Mouse (Mus musculus) testis, postnatal 14 days (tissue): ENCODE results near the gene Kcnj9.

Source experiments
- DNase-seq: peaks from one replicate; pipeline ENCODE4 v3.0.0; 2021; ENCODE audit warnings: low spot score

The Kcnj9 gene

DNA sequence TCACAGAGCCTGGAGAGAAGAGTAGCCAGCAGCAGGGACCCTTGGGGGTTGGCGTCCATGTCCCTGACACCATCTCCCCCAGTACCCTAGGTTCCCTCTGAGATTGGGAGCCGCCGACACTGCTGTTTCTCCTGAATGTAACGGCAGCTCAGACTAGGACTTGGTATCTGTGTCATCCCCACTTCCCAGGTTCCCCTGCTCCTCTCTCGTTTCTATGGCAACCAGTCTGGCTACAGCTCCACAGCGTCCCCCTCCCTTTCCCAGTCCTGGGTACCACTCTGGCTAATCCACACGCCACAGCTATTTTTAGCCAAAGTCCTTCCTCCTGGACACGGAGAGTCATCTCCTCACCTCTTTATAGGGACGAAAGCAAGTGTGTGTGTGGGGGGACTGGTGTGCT, at the start of gene Kcnj9:
Gene Kcnj9 (minus strand): TSS at position 188 of the 400 bp plus-strand sequence.
- DNase-seq: no peak

DNA sequence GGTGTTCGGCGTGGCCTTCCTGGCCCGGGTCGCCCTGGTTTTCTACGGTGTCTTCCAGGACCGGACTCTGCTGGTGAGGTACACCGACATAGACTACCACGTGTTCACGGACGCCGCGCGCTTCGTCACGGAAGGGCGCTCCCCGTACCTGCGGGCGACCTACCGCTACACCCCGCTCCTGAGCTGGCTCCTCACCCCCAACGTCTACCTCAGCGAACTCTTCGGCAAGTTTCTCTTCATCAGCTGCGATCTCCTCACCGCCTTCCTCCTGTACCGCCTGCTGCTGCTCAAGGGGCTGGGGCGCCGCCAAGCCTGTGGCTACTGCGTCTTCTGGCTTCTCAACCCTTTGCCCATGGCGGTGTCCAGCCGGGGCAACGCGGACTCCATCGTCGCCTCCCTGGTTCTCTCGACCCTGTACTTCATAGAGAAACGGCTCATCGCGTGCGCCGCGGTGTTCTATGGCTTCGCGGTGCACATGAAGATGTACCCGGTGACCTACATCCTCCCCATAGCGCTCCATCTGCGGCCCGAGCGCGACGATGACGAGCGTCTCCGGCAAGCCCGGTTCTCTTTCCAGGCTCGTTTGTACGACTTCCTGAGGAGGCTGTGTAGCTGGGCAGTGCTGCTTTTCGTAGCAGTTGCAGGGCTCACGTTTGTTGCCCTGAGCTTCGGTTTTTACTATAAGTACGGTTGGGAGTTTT, 47.8 kb upstream of the Kcnj9 start:
- no peak for DNase-seq

- peak; percentile 98 for DNase-seq
Measured at GRCm38 (mm10) chr1:172376198-172376667, 47.1 kb upstream of the Kcnj9 start, which contains the start of gene Pigm. Gene Pigm, plus strand, starts transcription at chr1:172376546.

DNA sequence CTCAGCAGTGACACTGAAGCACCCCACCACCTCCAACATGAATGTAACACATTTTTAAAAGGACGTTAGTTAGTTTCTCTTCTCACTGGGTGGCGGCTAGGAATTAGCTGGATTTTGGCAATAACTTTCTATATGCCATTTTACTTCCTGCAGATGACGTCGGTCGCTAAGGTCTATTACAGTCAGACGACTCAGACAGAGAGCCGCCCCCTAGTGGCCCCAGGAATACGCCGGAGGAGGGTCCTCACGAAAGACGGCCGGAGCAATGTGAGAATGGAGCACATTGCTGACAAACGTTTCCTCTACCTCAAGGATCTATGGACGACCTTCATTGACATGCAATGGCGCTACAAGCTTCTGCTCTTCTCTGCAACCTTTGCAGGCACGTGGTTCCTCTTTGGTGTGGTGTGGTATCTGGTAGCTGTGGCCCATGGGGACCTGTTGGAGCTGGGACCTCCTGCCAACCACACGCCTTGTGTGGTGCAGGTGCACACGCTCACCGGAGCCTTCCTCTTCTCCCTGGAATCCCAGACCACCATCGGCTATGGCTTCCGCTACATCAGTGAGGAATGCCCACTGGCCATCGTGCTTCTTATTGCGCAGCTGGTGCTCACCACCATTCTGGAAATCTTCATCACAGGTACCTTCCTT, 39.8 kb upstream of the Kcnj9 start:
- DNase-seq: no peak

GRCm38 (mm10) chr1:172364684-172365083, 35.6 kb upstream of the Kcnj9 start:
- peak; percentile 70 for DNase-seq

DNA sequence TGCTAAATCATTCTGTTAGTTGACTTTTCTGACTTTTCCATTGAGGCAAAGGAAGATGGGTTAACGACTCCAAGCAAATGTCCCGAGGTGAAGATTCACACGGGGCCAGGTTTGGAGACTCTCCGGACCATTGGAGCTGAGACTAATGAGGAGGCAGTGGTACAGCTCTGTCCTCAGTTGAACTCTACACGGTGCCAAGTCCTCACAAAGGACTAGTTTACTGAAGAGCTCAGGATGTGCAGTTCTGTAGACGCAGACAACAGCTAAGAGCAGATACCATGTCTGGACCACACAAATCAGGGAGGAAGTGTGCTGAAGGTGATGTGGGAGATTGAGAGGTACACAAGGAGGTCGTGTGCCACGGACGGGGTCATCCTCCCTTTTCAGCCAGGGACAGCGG, 29.2 kb upstream of the Kcnj9 start:
- DNase-seq: peak; percentile 52

- no peak for DNase-seq
Measured at GRCm38 (mm10) chr1:172357550-172357949, 28.4 kb upstream of the Kcnj9 start.

DNA sequence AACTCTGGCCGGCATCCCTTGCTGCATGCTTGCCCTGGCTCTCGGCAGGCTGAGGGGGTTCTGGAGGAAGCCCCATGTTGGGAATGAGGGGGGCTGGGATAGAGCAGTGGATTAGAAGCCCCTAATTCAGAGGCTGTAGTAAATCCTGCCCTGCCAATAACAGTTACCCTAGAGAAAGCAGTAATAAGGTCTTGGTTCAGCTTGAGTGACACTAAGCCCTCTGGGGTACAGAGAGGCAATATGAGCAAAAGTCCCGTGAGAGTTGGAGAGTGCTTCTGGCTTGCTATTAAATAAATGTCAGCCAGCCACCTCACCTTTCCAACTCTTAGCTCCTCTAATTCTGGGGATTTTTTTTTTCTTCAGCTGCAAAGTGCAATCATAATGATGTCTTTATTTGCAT, 26.2 kb upstream of the Kcnj9 start:
- DNase-seq: no peak

- no peak for DNase-seq
Measured at GRCm38 (mm10) chr1:172352453-172352852, 23.3 kb upstream of the Kcnj9 start.

- no peak for DNase-seq
Measured at GRCm38 (mm10) chr1:172352001-172352400, 22.9 kb upstream of the Kcnj9 start.

GRCm38 (mm10) chr1:172349916-172350812, 21.0 kb upstream of the Kcnj9 start:
- DNase-seq: no peak

DNA sequence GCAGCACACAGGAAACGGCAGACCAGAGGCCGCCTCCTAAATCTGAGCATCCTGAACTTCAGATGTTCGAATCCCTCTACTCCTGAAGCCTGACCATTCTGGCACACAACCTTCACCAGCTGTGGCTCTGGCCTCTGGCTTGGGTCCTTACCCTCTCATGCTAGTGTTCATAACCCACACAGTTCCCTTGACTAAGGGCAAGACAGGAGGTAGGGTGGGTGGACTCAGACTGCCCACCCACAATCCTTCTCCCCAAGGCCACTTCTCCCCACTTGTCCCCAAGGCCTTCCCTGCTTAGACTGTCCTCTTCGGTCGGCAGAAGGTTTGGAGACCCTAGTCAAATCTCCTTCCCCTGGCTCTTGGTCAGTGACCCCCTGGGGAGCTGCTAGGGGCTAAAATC, 20.4 kb upstream of the Kcnj9 start:
- DNase-seq: no peak

GRCm38 (mm10) chr1:172347382-172347781, 18.3 kb upstream of the Kcnj9 start:
- DNase-seq: no peak

DNA sequence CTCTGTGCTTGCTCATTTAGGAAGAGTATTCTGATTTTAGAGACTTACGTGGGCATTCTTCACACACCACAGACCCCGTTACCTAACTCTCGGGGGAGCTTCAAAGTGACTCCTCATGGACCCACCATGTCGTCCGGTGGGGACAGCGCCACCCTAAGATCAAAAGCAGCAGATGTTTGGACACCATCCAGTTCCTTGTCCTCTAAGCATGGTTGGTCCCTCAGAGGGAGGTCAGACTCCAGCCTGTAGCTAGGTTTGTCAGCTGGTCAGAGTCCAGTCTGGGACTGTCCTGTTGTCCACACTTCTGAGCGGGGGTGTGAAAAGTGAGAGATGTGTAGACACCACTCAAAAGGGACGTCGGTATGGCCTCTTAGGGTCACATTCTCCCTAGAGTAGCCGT, 17.6 kb upstream of the Kcnj9 start:
- no peak for DNase-seq

GRCm38 (mm10) chr1:172344820-172345219, 15.7 kb upstream of the Kcnj9 start:
- no peak for DNase-seq

DNA sequence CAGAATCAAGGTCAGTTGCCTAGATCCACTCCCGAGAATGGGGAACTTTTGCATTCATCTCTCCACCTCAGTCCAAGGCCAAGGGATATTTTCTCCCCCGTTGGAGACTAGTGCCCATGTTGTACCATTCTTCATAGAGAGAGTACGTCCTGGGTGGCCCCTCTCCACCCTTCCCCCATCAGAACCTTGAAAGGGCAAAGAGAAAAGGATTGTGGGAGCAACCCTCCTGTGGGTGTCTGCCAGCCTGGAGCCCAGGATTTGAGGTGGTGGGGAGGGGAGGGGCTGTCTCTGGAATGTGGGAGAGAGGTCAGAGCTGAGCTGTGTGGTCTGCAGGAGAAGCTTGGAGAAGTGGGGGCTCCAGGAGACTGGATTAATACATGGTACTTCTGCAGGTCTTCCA, 14.8 kb upstream of the Kcnj9 start:
- DNase-seq: no peak

GRCm38 (mm10) chr1:172342729-172343128, 13.6 kb upstream of the Kcnj9 start:
- DNase-seq: no peak

GRCm38 (mm10) chr1:172341386-172341785, 12.3 kb upstream of the Kcnj9 start:
- DNase-seq: no peak

- peak; percentile 80 for DNase-seq
Measured at GRCm38 (mm10) chr1:172340729-172341321, 11.7 kb upstream of the Kcnj9 start, which contains the start of gene Kcnj10. Gene Kcnj10, plus strand, starts transcription at chr1:172341210.

DNA sequence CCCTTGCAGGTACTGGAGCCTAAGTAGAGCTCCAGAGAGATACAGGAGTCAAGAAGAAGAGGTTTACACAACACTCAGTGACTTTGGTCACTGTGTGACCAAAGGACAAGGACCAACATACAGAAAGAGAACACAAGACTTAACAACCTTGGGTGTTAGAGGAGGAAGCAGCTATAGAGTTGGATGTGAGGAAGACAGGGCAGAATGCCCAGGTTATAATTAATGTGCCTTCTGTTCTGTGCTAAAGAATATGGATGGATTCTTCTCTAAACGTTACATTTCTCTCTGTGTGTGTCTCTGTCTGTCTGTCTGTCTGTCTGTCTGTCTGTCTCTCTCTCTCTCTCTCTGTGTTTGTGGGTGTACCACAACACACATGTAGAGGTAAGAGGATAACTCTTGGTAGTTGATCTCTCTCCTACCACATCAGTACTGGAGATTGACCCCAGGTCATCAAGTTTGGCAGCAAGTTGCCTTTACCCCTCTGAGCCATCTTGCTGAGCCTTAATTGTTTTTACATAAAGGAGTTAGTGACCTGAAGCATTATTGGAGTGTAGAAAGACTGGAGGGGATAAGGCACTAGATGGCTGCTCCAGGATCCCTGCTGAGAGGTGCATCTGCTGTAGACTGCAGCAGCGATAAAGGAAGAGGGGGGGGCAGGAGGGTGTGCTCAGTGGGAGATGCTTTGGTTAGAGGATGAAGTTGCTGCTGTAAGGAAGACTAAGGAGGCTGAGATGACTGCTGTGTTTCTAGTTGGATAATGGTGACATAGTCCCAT, 8.5 kb upstream of the Kcnj9 start:
- no peak for DNase-seq

DNA sequence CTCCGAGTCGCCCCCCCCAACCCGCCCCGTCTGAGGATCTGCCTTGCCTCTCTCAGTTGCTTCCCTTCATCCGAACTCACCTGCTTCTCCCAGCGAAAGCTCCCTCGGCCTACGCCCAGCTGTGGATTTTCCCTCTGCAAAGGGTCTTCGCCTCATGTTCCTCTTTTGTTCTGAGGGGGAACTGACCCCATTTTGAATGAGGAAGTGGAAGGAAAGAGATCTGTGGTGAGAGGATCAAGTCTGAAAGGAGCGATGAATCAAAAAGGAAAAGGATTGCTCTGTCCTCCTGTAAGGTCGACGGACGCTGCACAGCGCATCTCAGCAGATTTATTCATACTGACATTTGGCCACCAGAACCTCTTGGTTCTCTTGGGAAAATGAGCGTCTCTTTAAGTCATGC, 6.7 kb upstream of the Kcnj9 start:
- DNase-seq: no peak
